Mouse (Mus musculus) testis, adult 2 months (tissue): ENCODE data around the gene Trim15. TPM values are rescaled to one million over a fixed set of nuclear protein-coding genes. Genes with fewer than 3 reads are reported as not detected.

Experiments used
- H3K27ac ChIP-seq: fragments of 200-500 bp; 2 replicates; pipeline ENCODE4 v1.5.1; 2012; ENCODE audit warnings: low read depth, low read length; ENCODE audit not compliant: control insufficient read depth, insufficient read depth
- H3K27me3 ChIP-seq: fragments of 200-500 bp; 2 replicates; pipeline ENCODE4 v1.6.1; 2012; ENCODE audit warnings: mild to moderate bottlenecking, low read length, moderate library complexity; ENCODE audit not compliant: control insufficient read depth, insufficient read depth
- H3K36me3 ChIP-seq: fragments of 200-500 bp; 2 replicates; pipeline ENCODE4 v1.6.1; 2012; ENCODE audit warnings: mild to moderate bottlenecking, low read length; ENCODE audit not compliant: control insufficient read depth, insufficient read depth
- H3K4me1 ChIP-seq: fragments of 200-500 bp; 2 replicates; pipeline ENCODE4 v1.6.1; 2012; ENCODE audit warnings: low read length; ENCODE audit not compliant: control insufficient read depth, insufficient read depth
- H3K4me3 ChIP-seq: fragments of 200-500 bp; 2 replicates; pipeline ENCODE4 v1.5.1; 2012; ENCODE audit warnings: low read depth, mild to moderate bottlenecking, low read length, moderate library complexity, mixed read lengths; ENCODE audit not compliant: control insufficient read depth
- CTCF ChIP-seq: fragments of 200-500 bp; IDR thresholded peaks from 2 replicates; pipeline ENCODE4 v1.5.1; 2012; ENCODE audit warnings: low read depth, mild to moderate bottlenecking, inconsistent platforms, low read length, moderate library complexity; ENCODE audit not compliant: control insufficient read depth, insufficient read depth, insufficient replicate concordance
- POLR2A ChIP-seq: fragments of 200-500 bp; IDR thresholded peaks from 2 replicates; pipeline ENCODE4 v1.6.1; 2012; ENCODE audit warnings: low read depth, mild to moderate bottlenecking, inconsistent platforms, low read length, moderate library complexity; ENCODE audit not compliant: control insufficient read depth
- polyA plus RNA-seq: library from polyadenylated mRNA; depleted of rRNA; stranded (reverse); fragments of >200 nt; gene quantifications from 2 replicates; pipeline ENCODE4 v1.2.3, GENCODE M21; 2012

Gene Trim15
- polyA plus RNA-seq, 1 experiment = not detected

GRCm38 (mm10) chr17:36839001-36839400, 28.0 kb downstream of the Trim15 start:
- Histone ChIP-seq H3K27ac (no peak overlapping the region), H3K36me3 (no peaks in the 10 kb centered on the region), H3K4me3 (no peak overlapping the region), H3K27me3 (no peaks in the 10 kb centered on the region), H3K4me1 (peaks cover 6% of the 10 kb centered on the region)
- TF ChIP-seq POLR2A (no peak), CTCF (no peak)

GRCm38 (mm10) chr17:36836874-36837647, 29.9 kb downstream of the Trim15 start, which contains the start of gene Trim26:
Gene Trim26, plus strand, starts transcription at chr17:36837134.
- H3K4me1 ChIP-seq = peaks cover 6% of the 10 kb centered on the region
- H3K36me3 ChIP-seq = no peaks in the 10 kb centered on the region
- H3K4me3 ChIP-seq = peak within 1 kb of the TSS; percentile 94
- H3K27me3 ChIP-seq = no peaks in the 10 kb centered on the region
- peak within 1 kb of the TSS; percentile 82 for H3K27ac ChIP-seq
- TF ChIP-seq POLR2A = peak; percentile 81
- TF ChIP-seq CTCF = no peak

GRCm38 (mm10) chr17:36836427-36836812, 30.6 kb downstream of the Trim15 start:
- TF ChIP-seq CTCF = no peak
- no peak for TF ChIP-seq POLR2A
- H3K27ac ChIP-seq = peak overlapping the region; percentile 71
- no peaks in the 10 kb centered on the region for H3K27me3 ChIP-seq
- no peaks in the 10 kb centered on the region for H3K36me3 ChIP-seq
- peaks cover 6% of the 10 kb centered on the region for H3K4me1 ChIP-seq
- H3K4me3 ChIP-seq = peak overlapping the region; percentile 81

- TF ChIP-seq POLR2A = no peak
- no peak for TF ChIP-seq CTCF
- Histone ChIP-seq H3K4me3 (no peak overlapping the region; the same call in 1 of the 2 replicates), H3K27me3 (no peaks in the 10 kb centered on the region), H3K4me1 (peaks cover 6% of the 10 kb centered on the region), H3K27ac (peak overlapping the region; percentile 71), H3K36me3 (no peaks in the 10 kb centered on the region)
These were observed 31.2 kb downstream of the Trim15 start for GRCm38 (mm10) chr17:36835591-36836426.

- H3K27ac ChIP-seq = no peak overlapping the region
- no peak overlapping the region for H3K4me3 ChIP-seq
- no peaks in the 10 kb centered on the region for H3K36me3 ChIP-seq
- no peaks in the 10 kb centered on the region for H3K27me3 ChIP-seq
- TF ChIP-seq CTCF (no peak), POLR2A (no peak)
- H3K4me1 ChIP-seq = peaks cover 6% of the 10 kb centered on the region
These were observed 34.3 kb downstream of the Trim15 start for GRCm38 (mm10) chr17:36832694-36833093.

- TF ChIP-seq POLR2A = no peak
- no peak for TF ChIP-seq CTCF
- H3K27me3 ChIP-seq = no peaks in the 10 kb centered on the region
- no peak overlapping the region for H3K4me3 ChIP-seq
- no peaks in the 10 kb centered on the region for H3K36me3 ChIP-seq
- H3K27ac ChIP-seq = no peak overlapping the region
- no peaks in the 10 kb centered on the region for H3K4me1 ChIP-seq
These were observed 36.5 kb downstream of the Trim15 start for GRCm38 (mm10) chr17:36830470-36830869.

- Histone ChIP-seq H3K4me3 (no peak overlapping the region), H3K4me1 (no peaks in the 10 kb centered on the region), H3K36me3 (no peaks in the 10 kb centered on the region), H3K27ac (no peak overlapping the region), H3K27me3 (no peaks in the 10 kb centered on the region)
- TF ChIP-seq POLR2A (no peak), CTCF (no peak)
These were observed 38.5 kb downstream of the Trim15 start for GRCm38 (mm10) chr17:36828488-36828887.
